Mouse (Mus musculus) forebrain, embryonic 12.5 days (tissue): Measurements from ENCODE around the gene Ivd. TPM values are rescaled to one million over a fixed set of nuclear protein-coding genes. Genes with fewer than 3 reads are reported as not detected.
A peak's percentile ranks its signal among the peaks of the same experiment; 100 is the strongest.

Source experiments
- ATAC-seq: fragments of 200-750 bp; cut with Nextera tagmentation; 2 replicates; pipeline ENCODE4 v1.8.0; 2017; ENCODE audit warnings: moderate TSS enrichment; ENCODE audit not compliant: low FRiP score
- H3K27ac ChIP-seq: fragments of 300-500 bp; sonication (generic); 2 replicates; pipeline ENCODE4 v1.5.1; 2016; ENCODE audit warnings: mild to moderate bottlenecking
- H3K27me3 ChIP-seq: fragments of 300-500 bp; sonication (generic); 2 replicates; pipeline ENCODE4 v1.6.1; 2016; ENCODE audit warnings: mild to moderate bottlenecking
- H3K36me3 ChIP-seq: fragments of 300-500 bp; sonication (generic); replicated peaks from 2 replicates; pipeline ENCODE4 v1.6.1; 2016; ENCODE audit warnings: mild to moderate bottlenecking
- H3K4me1 ChIP-seq: fragments of 300-500 bp; sonication (generic); 2 replicates; pipeline ENCODE4 v1.6.1; 2016
- H3K4me2 ChIP-seq: fragments of 300-500 bp; sonication (generic); 2 replicates; pipeline ENCODE4 v1.6.1; 2016; ENCODE audit warnings: mild to moderate bottlenecking, moderate library complexity
- H3K4me3 ChIP-seq: fragments of 300-500 bp; sonication (generic); replicated peaks from 2 replicates; pipeline ENCODE4 v1.5.1; 2016; ENCODE audit warnings: mild to moderate bottlenecking
- H3K9ac ChIP-seq: fragments of 300-500 bp; sonication (generic); 2 replicates; pipeline ENCODE4 v1.6.1; 2016; ENCODE audit warnings: mild to moderate bottlenecking
- H3K9me3 ChIP-seq: fragments of 300-500 bp; sonication (generic); 2 replicates; pipeline ENCODE4 v1.6.1; 2016
- WGBS: fragments of 180-500 bp; shearing (Covaris S2); methylation state at CpG from one replicate; pipeline ENCODE4 v1.1.7; 2016; 5-methylcytosine and 5-hydroxymethylcytosine counted together
- polyA plus RNA-seq: library from polyadenylated mRNA; unstranded; fragments of >200 nt; fragmentation: Nextera tagmentation; extraction: Ambion mirVana; gene quantifications from 2 replicates; pipeline ENCODE4 v1.2.1, GENCODE M21; 2016

Gene Ivd
- polyA plus RNA-seq, 1 experiment from 2014 or later = 56.3 TPM

DNA sequence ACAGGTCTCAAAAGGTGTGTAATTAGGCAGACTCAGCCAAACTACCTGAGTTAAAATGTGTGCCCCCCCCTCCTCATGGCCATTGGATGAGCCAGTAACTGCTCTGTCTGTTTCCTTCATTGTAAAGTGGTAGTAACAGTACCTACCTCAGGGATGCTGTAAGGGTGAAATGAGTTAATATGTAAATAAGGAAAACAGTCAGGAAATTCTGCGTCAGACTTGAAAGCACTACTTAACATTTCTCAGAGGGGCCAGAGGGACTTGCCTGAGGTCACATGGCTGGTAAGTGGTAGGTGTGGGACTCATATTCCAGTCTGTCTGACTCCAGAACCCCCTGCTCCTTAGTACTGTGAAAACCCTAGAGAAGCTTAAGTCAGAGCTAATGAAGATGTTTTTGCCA lies 56.8 kb downstream of the Ivd start:
- ATAC-seq = no peak
- peaks cover 16% of the 10 kb centered on the region for H3K4me1 ChIP-seq
- WGBS = 81% methylated on average over 1 of the region's 1 CpGs
- H3K27ac ChIP-seq = no peak overlapping the region
- H3K9me3 ChIP-seq = no peaks in the 10 kb centered on the region
- 0 out of 2 replicates have a peak, but pooled peaks cover 1% of the 10 kb centered on the region for H3K27me3 ChIP-seq
- H3K4me2 ChIP-seq = no peak overlapping the region
- H3K4me3 ChIP-seq = no peak overlapping the region
- no peak overlapping the region for H3K9ac ChIP-seq
- peaks cover 59% of the 10 kb centered on the region for H3K36me3 ChIP-seq

DNA sequence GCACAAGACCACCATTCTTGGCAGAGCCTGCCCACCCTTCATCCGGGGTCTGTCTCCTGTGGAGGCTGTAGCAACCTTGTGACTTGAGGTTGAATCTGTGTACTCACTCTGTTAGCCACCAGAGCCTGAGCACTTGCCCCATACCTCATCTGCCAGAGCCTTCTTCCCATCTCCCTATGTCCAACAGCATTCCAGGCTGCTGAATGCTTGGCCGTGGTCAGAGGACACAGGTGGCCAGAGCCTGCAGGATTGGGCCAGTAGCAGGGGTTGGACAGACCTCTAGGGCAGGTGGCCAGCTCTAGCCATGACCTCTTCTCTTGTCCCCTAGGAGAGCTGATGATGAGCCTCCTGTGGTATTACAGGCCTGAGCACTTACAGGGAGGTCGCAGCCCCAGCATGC lies 58.7 kb downstream of the Ivd start:
- no peaks in the 10 kb centered on the region for H3K9me3 ChIP-seq
- 92% methylated on average over 3 of the region's 3 CpGs for WGBS

GRCm38 (mm10) chr2:118925952-118926351 lies 64.2 kb downstream of the Ivd start:
- Histone ChIP-seq H3K27ac (no peak overlapping the region), H3K27me3 (0 out of 2 replicates have a peak, but pooled peaks cover 9% of the 10 kb centered on the region), H3K9ac (peak overlapping the region; percentile 87), H3K4me1 (peaks cover 42% of the 10 kb centered on the region), H3K4me3 (peak overlapping the region; percentile 67), H3K36me3 (peaks cover 26% of the 10 kb centered on the region), H3K4me2 (peak overlapping the region; percentile 98), H3K9me3 (no peaks in the 10 kb centered on the region)
- 2% methylated on average over 6 of the region's 6 CpGs for WGBS
- ATAC-seq = peak; percentile 42

More for the DNA sequence above, 58.7 kb downstream of the Ivd start:
- Histone ChIP-seq H3K27me3 (0 out of 2 replicates have a peak, but pooled peaks cover 9% of the 10 kb centered on the region), H3K4me2 (no peak overlapping the region), H3K27ac (no peak overlapping the region), H3K4me3 (no peak overlapping the region), H3K9ac (no peak overlapping the region), H3K36me3 (peaks cover 63% of the 10 kb centered on the region), H3K4me1 (peaks cover under 1% of the 10 kb centered on the region; the same call in 1 of the 2 replicates)
- no peak for ATAC-seq

GRCm38 (mm10) chr2:118926361-118926997 lies 64.7 kb downstream of the Ivd start, which contains the start of gene Chst14:
Chst14 (plus strand) TSS chr2:118926496.
- H3K27ac ChIP-seq = no peak within 1 kb of the TSS
- ATAC-seq = peak; percentile 90
- H3K36me3 ChIP-seq = peaks cover 21% of the 10 kb centered on the region
- peak within 1 kb of the TSS; percentile 98 for H3K4me2 ChIP-seq
- peaks cover 46% of the 10 kb centered on the region for H3K4me1 ChIP-seq
- H3K27me3 ChIP-seq = 0 out of 2 replicates have a peak, but pooled peaks cover 9% of the 10 kb centered on the region
- peak within 1 kb of the TSS; percentile 67 for H3K4me3 ChIP-seq
- H3K9ac ChIP-seq = peak within 1 kb of the TSS; percentile 87
- under 1% methylated on average over 45 of the region's 47 CpGs for WGBS
- H3K9me3 ChIP-seq = no peaks in the 10 kb centered on the region

DNA sequence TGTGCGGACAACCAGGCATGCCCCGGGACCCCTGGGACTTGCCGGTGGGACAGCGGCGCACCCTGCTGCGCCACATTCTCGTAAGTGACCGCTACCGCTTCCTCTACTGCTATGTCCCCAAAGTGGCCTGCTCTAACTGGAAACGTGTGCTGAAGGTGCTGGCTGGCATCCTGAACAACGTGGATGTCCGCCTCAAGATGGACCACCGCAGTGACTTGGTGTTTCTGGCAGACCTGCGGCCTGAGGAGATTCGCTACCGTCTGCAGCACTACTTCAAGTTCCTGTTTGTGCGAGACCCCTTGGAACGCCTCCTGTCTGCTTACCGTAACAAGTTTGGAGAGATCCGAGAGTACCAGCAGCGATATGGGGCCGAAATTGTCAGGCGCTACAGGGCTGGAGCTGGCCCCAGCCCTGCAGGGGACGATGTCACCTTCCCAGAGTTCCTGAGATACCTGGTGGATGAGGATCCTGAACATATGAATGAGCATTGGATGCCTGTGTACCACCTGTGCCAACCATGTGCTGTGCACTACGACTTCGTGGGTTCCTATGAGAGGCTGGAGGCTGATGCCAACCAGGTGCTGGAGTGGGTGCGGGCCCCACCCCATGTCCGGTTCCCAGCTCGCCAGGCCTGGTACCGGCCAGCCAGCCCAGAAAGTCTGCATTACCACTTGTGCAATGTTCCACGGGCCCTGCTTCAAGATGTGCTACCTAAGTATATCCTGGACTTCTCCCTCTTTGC lies 65.4 kb downstream of the Ivd start:
- H3K27ac ChIP-seq = no peak overlapping the region
- H3K4me2 ChIP-seq = peak overlapping the region; percentile 98
- H3K9ac ChIP-seq = peak overlapping the region; percentile 87
- no peaks in the 10 kb centered on the region for H3K9me3 ChIP-seq
- 35% methylated on average over 31 of the region's 31 CpGs for WGBS
- H3K27me3 ChIP-seq = 0 out of 2 replicates have a peak, but pooled peaks cover 9% of the 10 kb centered on the region
- peaks cover 46% of the 10 kb centered on the region for H3K4me1 ChIP-seq
- H3K4me3 ChIP-seq = peak overlapping the region; percentile 67
- peaks cover 17% of the 10 kb centered on the region for H3K36me3 ChIP-seq
- no peak for ATAC-seq

Other genes starting within 250 kb of the Ivd start
- gene Pak6, start 198.7 kb upstream of the Ivd start, polyA plus RNA-seq = 4.4 and 6.5 TPM in 2 replicates
- gene Ankrd63, start 158.0 kb upstream of the Ivd start, polyA plus RNA-seq = 0.04 and 0.08 TPM in 2 replicates
- 0.19 and 0.36 TPM in 2 replicates for gene Plcb2, start 133.5 kb upstream of the Ivd start, polyA plus RNA-seq
- 22.3 and 24.4 TPM in 2 replicates for gene Inafm2, start 116.2 kb upstream of the Ivd start, polyA plus RNA-seq
- 2.8 TPM in 2 replicates for gene Ccdc9b, start 99.3 kb upstream of the Ivd start, polyA plus RNA-seq
- not detected in 2 replicates for gene Phgr1, start 89.2 kb upstream of the Ivd start, polyA plus RNA-seq
- 11.5 and 14.1 TPM in 2 replicates for gene Disp2, start 82.2 kb upstream of the Ivd start, polyA plus RNA-seq
- 164 and 167 TPM in 2 replicates for gene Knstrn, start 48.0 kb upstream of the Ivd start, polyA plus RNA-seq
- 5.5 TPM in 2 replicates for gene Bahd1, start 38.4 kb downstream of the Ivd start, polyA plus RNA-seq
- 12.9 and 14.7 TPM in 2 replicates for gene Chst14, start 64.5 kb downstream of the Ivd start, polyA plus RNA-seq
- 25.3 and 26.4 TPM in 2 replicates for gene Ccdc32, start 167.4 kb downstream of the Ivd start, polyA plus RNA-seq
- gene Rpusd2, start 172.8 kb downstream of the Ivd start, polyA plus RNA-seq = 7.0 and 7.7 TPM in 2 replicates
- gene Knl1, start 185.2 kb downstream of the Ivd start, polyA plus RNA-seq = 71.0 and 84.4 TPM in 2 replicates